Mouse (Mus musculus): ENCODE measurements around the gene Usp36. TPM values are rescaled to one million over a fixed set of nuclear protein-coding genes. Genes with fewer than 3 reads are reported as not detected.

The Usp36 gene
- total RNA-seq, 2 experiments from 2014 or later, result 12.6 to 15.2 TPM

- intact Hi-C loops (cut with DNase I), result no loop called here
Measured at GRCm38 (mm10) chr11:118225862-118226261, 64.2 kb downstream of the Usp36 start.

GRCm38 (mm10) chr11:118225056-118225836, 64.8 kb downstream of the Usp36 start:
- DNase-seq, result no peak
- intact Hi-C loops (cut with DNase I), result no loop called here

More at GRCm38 (mm10) chr11:118225862-118226261, 64.2 kb downstream of the Usp36 start:
- DNase-seq, result no peak

GRCm38 (mm10) chr11:118223416-118224067, 66.5 kb downstream of the Usp36 start:
- DNase-seq, result no peak
- intact Hi-C loops (cut with DNase I), result no loop called here

- intact Hi-C loops (cut with DNase I), result no loop called here
- DNase-seq, result no peak
Measured at GRCm38 (mm10) chr11:118222917-118223316, 67.1 kb downstream of the Usp36 start.

- intact Hi-C loops (cut with DNase I), result no loop called here
- DNase-seq, result no peak
Measured at GRCm38 (mm10) chr11:118222351-118222885, 67.6 kb downstream of the Usp36 start.

GRCm38 (mm10) chr11:118220561-118221262, 69.3 kb downstream of the Usp36 start:
- intact Hi-C loops (cut with DNase I), result loop anchor here (1.0 to 2.0 kb wide), 2 partner anchors 117 to 136 kb away; no protein-coding TSS in a partner anchor
- peak; percentile 68 to 69 for DNase-seq

GRCm38 (mm10) chr11:118219066-118219465, 71.0 kb downstream of the Usp36 start:
- intact Hi-C loops (cut with DNase I), result loop anchor here (5.0 kb wide), 2 partner anchors 37 to 347 kb away; partner anchors contain the start of gene Tha1
- no peak for DNase-seq

- no peak for DNase-seq
- intact Hi-C loops (cut with DNase I), result loop anchor here (5.0 kb wide), 2 partner anchors 34 to 344 kb away; partner anchors contain the start of gene Tha1
Measured at GRCm38 (mm10) chr11:118216468-118216867, 73.6 kb downstream of the Usp36 start.

- intact Hi-C loops (cut with DNase I), result loop anchor here (5.0 kb wide), 2 partner anchors 34 to 344 kb away; partner anchors contain the start of gene Tha1
- no peak for DNase-seq
Measured at GRCm38 (mm10) chr11:118215928-118216458, 74.1 kb downstream of the Usp36 start.

GRCm38 (mm10) chr11:118212636-118213112, 77.4 kb downstream of the Usp36 start:
- no peak for DNase-seq
- intact Hi-C loops (cut with DNase I), result loop anchor here (5.0 kb wide), 1 partner anchor 40 kb away; no protein-coding TSS in a partner anchor

GRCm38 (mm10) chr11:118211749-118212635, 78.1 kb downstream of the Usp36 start:
- peak; percentile 60 to 62 for DNase-seq
- intact Hi-C loops (cut with DNase I), result loop anchor here (2.0 to 5.0 kb wide), 2 partner anchors 15 to 40 kb away; no protein-coding TSS in a partner anchor

GRCm38 (mm10) chr11:118210962-118211361, 79.1 kb downstream of the Usp36 start:
- DNase-seq, result no peak
- intact Hi-C loops (cut with DNase I), result loop anchor here (2.0 to 5.0 kb wide), 2 partner anchors 14 to 39 kb away; no protein-coding TSS in a partner anchor

- intact Hi-C loops (cut with DNase I), result loop anchor here (2.0 to 5.0 kb wide), 2 partner anchors 13 to 38 kb away; no protein-coding TSS in a partner anchor
- no peak for DNase-seq
Measured at GRCm38 (mm10) chr11:118210116-118210515, 79.9 kb downstream of the Usp36 start.

Other genes starting within 250 kb of the Usp36 start
- gene Dnah17, start 159.6 kb downstream of the Usp36 start, total RNA-seq (2021), result under 1 TPM; 0.06 to 0.14 TPM
- gene Cyth1, start 41.7 kb downstream of the Usp36 start, total RNA-seq (2021), result 10 to 100 TPM; 45.6 to 51.6 TPM
- under 1 TPM; 0.56 to 0.76 TPM for gene Cep295nl, start 52.3 kb upstream of the Usp36 start, total RNA-seq (2021)
- 100 to 1,000 TPM; 118 to 123 TPM for gene Timp2, start 65.5 kb upstream of the Usp36 start, total RNA-seq (2021)
- 10 to 100 TPM; 26.2 to 48.2 TPM for gene Lgals3bp, start 111.8 kb upstream of the Usp36 start, total RNA-seq (2021)
- 10 to 100 TPM; 16.4 to 18.3 TPM for gene Cant1, start 128.8 kb upstream of the Usp36 start, total RNA-seq (2021)
- 10 to 100 TPM; 19.8 to 24.5 TPM for gene C1qtnf1, start 138.0 kb upstream of the Usp36 start, total RNA-seq (2021)
- gene Engase, start 186.6 kb upstream of the Usp36 start, total RNA-seq (2021), result 1 to 10 TPM; 5.4 to 7.4 TPM

All from heart, postnatal 36 days (tissue).